Mouse (Mus musculus): ENCODE data around the gene Lin37. TPM values are rescaled to one million over a fixed set of nuclear protein-coding genes. Genes with fewer than 3 reads are reported as not detected.

Lin37 gene
- polyA plus RNA-seq, 1 experiment from 2014 or later = 58.7 TPM

GRCm38 (mm10) chr7:30588676-30589434 is 29.2 kb upstream of the Lin37 start, which contains the start of gene Kmt2b:
Gene Kmt2b (minus strand): TSS chr7:30588726.
- peaks cover 19% of the 10 kb centered on the region for H3K4me1 ChIP-seq (ENCODE audit: control insufficient read depth, insufficient read depth, low read depth, low read length)
- ATAC-seq = peak; percentile 96
- H3K9ac ChIP-seq (ENCODE audit: low read depth, low read length) = peak within 1 kb of the TSS; percentile 100
- peaks cover 18% of the 10 kb centered on the region for H3K36me3 ChIP-seq (ENCODE audit: control insufficient read depth, insufficient read depth, low read length)
- H3K4me3 ChIP-seq (ENCODE audit: low read length) = peak within 1 kb of the TSS; percentile 97
- no peaks in the 10 kb centered on the region for H3K9me3 ChIP-seq (ENCODE audit: control insufficient read depth, low read length)
- H3K4me2 ChIP-seq (ENCODE audit: low read length) = peak within 1 kb of the TSS; percentile 84
- H3K27ac ChIP-seq (ENCODE audit: low read depth, low read length) = peak within 1 kb of the TSS; percentile 93
- no peaks in the 10 kb centered on the region for H3K27me3 ChIP-seq (replicated peaks; ENCODE audit: control insufficient read depth, insufficient read depth, low read length)
- WGBS = under 1% methylated on average over 53 of the region's 68 CpGs

- H3K9me3 ChIP-seq (ENCODE audit: control insufficient read depth, low read length) = no peaks in the 10 kb centered on the region
- ATAC-seq = peak; percentile 25
- H3K4me1 ChIP-seq (ENCODE audit: control insufficient read depth, insufficient read depth, low read depth, low read length) = peaks cover 19% of the 10 kb centered on the region
- 0% methylated on average over 56 of the region's 67 CpGs for WGBS
- H3K27me3 ChIP-seq (replicated peaks; ENCODE audit: control insufficient read depth, insufficient read depth, low read length) = no peaks in the 10 kb centered on the region
- H3K4me2 ChIP-seq (ENCODE audit: low read length) = peak overlapping the region; percentile 83
- peak overlapping the region; percentile 93 for H3K27ac ChIP-seq (ENCODE audit: low read depth, low read length)
- H3K4me3 ChIP-seq (ENCODE audit: low read length) = peak overlapping the region; percentile 97
- H3K36me3 ChIP-seq (ENCODE audit: control insufficient read depth, insufficient read depth, low read length) = peaks cover 26% of the 10 kb centered on the region
- peak overlapping the region; percentile 100 for H3K9ac ChIP-seq (ENCODE audit: low read depth, low read length)
These were observed 28.4 kb upstream of the Lin37 start for GRCm38 (mm10) chr7:30587842-30588667.

- Histone ChIP-seq H3K9ac (ENCODE audit: low read depth, low read length) (peak overlapping the region; percentile 27; the same call in 1 of the 2 replicates), H3K4me1 (ENCODE audit: control insufficient read depth, insufficient read depth, low read depth, low read length) (peaks cover 19% of the 10 kb centered on the region), H3K4me3 (ENCODE audit: low read length) (no peak overlapping the region), H3K36me3 (ENCODE audit: control insufficient read depth, insufficient read depth, low read length) (peaks cover 40% of the 10 kb centered on the region), H3K27me3 (replicated peaks; ENCODE audit: control insufficient read depth, insufficient read depth, low read length) (no peaks in the 10 kb centered on the region), H3K4me2 (ENCODE audit: low read length) (peak overlapping the region; percentile 83; the same call in 1 of the 2 replicates), H3K9me3 (ENCODE audit: control insufficient read depth, low read length) (no peaks in the 10 kb centered on the region), H3K27ac (ENCODE audit: low read depth, low read length) (peak overlapping the region; percentile 7; the same call in 1 of the 2 replicates)
- 88% methylated on average over 28 of the region's 28 CpGs for WGBS
- no peak for ATAC-seq
These were observed 26.9 kb upstream of the Lin37 start for GRCm38 (mm10) chr7:30586455-30587020.

GRCm38 (mm10) chr7:30585170-30585569 is 25.5 kb upstream of the Lin37 start:
- Histone ChIP-seq H3K27ac (ENCODE audit: low read depth, low read length) (no peak overlapping the region), H3K4me3 (ENCODE audit: low read length) (no peak overlapping the region), H3K36me3 (ENCODE audit: control insufficient read depth, insufficient read depth, low read length) (peaks cover 50% of the 10 kb centered on the region), H3K9ac (ENCODE audit: low read depth, low read length) (no peak overlapping the region), H3K4me1 (ENCODE audit: control insufficient read depth, insufficient read depth, low read depth, low read length) (peaks cover 19% of the 10 kb centered on the region), H3K9me3 (ENCODE audit: control insufficient read depth, low read length) (no peaks in the 10 kb centered on the region), H3K27me3 (replicated peaks; ENCODE audit: control insufficient read depth, insufficient read depth, low read length) (no peaks in the 10 kb centered on the region), H3K4me2 (ENCODE audit: low read length) (no peak overlapping the region)
- ATAC-seq = no peak
- WGBS = 97% methylated on average over 7 of the region's 7 CpGs

- no peak overlapping the region for H3K4me2 ChIP-seq (ENCODE audit: low read length)
- H3K9ac ChIP-seq (ENCODE audit: low read depth, low read length) = no peak overlapping the region
- peaks cover 13% of the 10 kb centered on the region for H3K4me1 ChIP-seq (ENCODE audit: control insufficient read depth, insufficient read depth, low read depth, low read length)
- no peaks in the 10 kb centered on the region for H3K9me3 ChIP-seq (ENCODE audit: control insufficient read depth, low read length)
- 93% methylated on average over 10 of the region's 10 CpGs for WGBS
- ATAC-seq = no peak
- no peak overlapping the region for H3K4me3 ChIP-seq (ENCODE audit: low read length)
- peaks cover 58% of the 10 kb centered on the region for H3K36me3 ChIP-seq (ENCODE audit: control insufficient read depth, insufficient read depth, low read length)
- no peak overlapping the region for H3K27ac ChIP-seq (ENCODE audit: low read depth, low read length)
- H3K27me3 ChIP-seq (replicated peaks; ENCODE audit: control insufficient read depth, insufficient read depth, low read length) = no peaks in the 10 kb centered on the region
These were observed 24.7 kb upstream of the Lin37 start for GRCm38 (mm10) chr7:30584339-30584738.

- Histone ChIP-seq H3K27me3 (replicated peaks; ENCODE audit: control insufficient read depth, insufficient read depth, low read length) (no peaks in the 10 kb centered on the region), H3K9me3 (ENCODE audit: control insufficient read depth, low read length) (no peaks in the 10 kb centered on the region), H3K4me2 (ENCODE audit: low read length) (no peak overlapping the region), H3K36me3 (ENCODE audit: control insufficient read depth, insufficient read depth, low read length) (peaks cover 82% of the 10 kb centered on the region), H3K27ac (ENCODE audit: low read depth, low read length) (no peak overlapping the region), H3K9ac (ENCODE audit: low read depth, low read length) (no peak overlapping the region), H3K4me1 (ENCODE audit: control insufficient read depth, insufficient read depth, low read depth, low read length) (peaks cover 3% of the 10 kb centered on the region), H3K4me3 (ENCODE audit: low read length) (no peak overlapping the region)
- WGBS = 92% methylated on average over 16 of the region's 16 CpGs
- no peak for ATAC-seq
These were observed 21.9 kb upstream of the Lin37 start for GRCm38 (mm10) chr7:30581547-30581946.

GRCm38 (mm10) chr7:30579950-30580349 is 20.3 kb upstream of the Lin37 start:
- Histone ChIP-seq H3K4me2 (ENCODE audit: low read length) (no peak overlapping the region), H3K36me3 (ENCODE audit: control insufficient read depth, insufficient read depth, low read length) (peaks cover 84% of the 10 kb centered on the region), H3K9ac (ENCODE audit: low read depth, low read length) (no peak overlapping the region), H3K27me3 (replicated peaks; ENCODE audit: control insufficient read depth, insufficient read depth, low read length) (no peaks in the 10 kb centered on the region), H3K4me1 (ENCODE audit: control insufficient read depth, insufficient read depth, low read depth, low read length) (no peaks in the 10 kb centered on the region), H3K27ac (ENCODE audit: low read depth, low read length) (no peak overlapping the region), H3K4me3 (ENCODE audit: low read length) (no peak overlapping the region), H3K9me3 (ENCODE audit: control insufficient read depth, low read length) (no peaks in the 10 kb centered on the region)
- WGBS = 94% methylated on average over 8 of the region's 8 CpGs
- ATAC-seq = no peak

GRCm38 (mm10) chr7:30572969-30573368 is 13.3 kb upstream of the Lin37 start:
- Histone ChIP-seq H3K9ac (ENCODE audit: low read depth, low read length) (no peak overlapping the region), H3K36me3 (ENCODE audit: control insufficient read depth, insufficient read depth, low read length) (peaks cover 82% of the 10 kb centered on the region), H3K4me2 (ENCODE audit: low read length) (no peak overlapping the region), H3K27me3 (replicated peaks; ENCODE audit: control insufficient read depth, insufficient read depth, low read length) (no peaks in the 10 kb centered on the region), H3K4me1 (ENCODE audit: control insufficient read depth, insufficient read depth, low read depth, low read length) (no peaks in the 10 kb centered on the region), H3K4me3 (ENCODE audit: low read length) (no peak overlapping the region), H3K27ac (ENCODE audit: low read depth, low read length) (no peak overlapping the region), H3K9me3 (ENCODE audit: control insufficient read depth, low read length) (no peaks in the 10 kb centered on the region)
- ATAC-seq = no peak
- 73% methylated on average over 2 of the region's 2 CpGs for WGBS

GRCm38 (mm10) chr7:30572389-30572788 is 12.8 kb upstream of the Lin37 start:
- H3K36me3 ChIP-seq (ENCODE audit: control insufficient read depth, insufficient read depth, low read length) = peaks cover 80% of the 10 kb centered on the region
- H3K27ac ChIP-seq (ENCODE audit: low read depth, low read length) = no peak overlapping the region
- 89% methylated on average over 4 of the region's 5 CpGs for WGBS
- H3K4me3 ChIP-seq (ENCODE audit: low read length) = no peak overlapping the region
- no peak overlapping the region for H3K4me2 ChIP-seq (ENCODE audit: low read length)
- no peaks in the 10 kb centered on the region for H3K27me3 ChIP-seq (replicated peaks; ENCODE audit: control insufficient read depth, insufficient read depth, low read length)
- H3K9me3 ChIP-seq (ENCODE audit: control insufficient read depth, low read length) = no peaks in the 10 kb centered on the region
- no peak overlapping the region for H3K9ac ChIP-seq (ENCODE audit: low read depth, low read length)
- no peaks in the 10 kb centered on the region for H3K4me1 ChIP-seq (ENCODE audit: control insufficient read depth, insufficient read depth, low read depth, low read length)
- ATAC-seq = no peak
